Mouse (Mus musculus) hindbrain, embryonic 14.5 days (tissue): Measurements from ENCODE around the gene Mag. TPM values are rescaled to one million over a fixed set of nuclear protein-coding genes. Genes with fewer than 3 reads are reported as not detected.
"Not testable (repeated sequence)": the region's sequence is repeated elsewhere in the genome, so short reads cannot be mapped to it uniquely, and the experiment has no call there.

Experiments
- ATAC-seq: fragments of 200-750 bp; cut with Nextera tagmentation; 2 replicates; pipeline ENCODE4 v1.8.0; 2017; ENCODE audit warnings: moderate number of reproducible peaks, mild to moderate bottlenecking, moderate TSS enrichment, moderate library complexity; ENCODE audit not compliant: low FRiP score
- DNase-seq: peaks from one replicate; pipeline ENCODE4 v3.0.0-alpha.2; 2015; ENCODE audit warnings: low spot score
- H3K27ac ChIP-seq: fragments of 300-500 bp; sonication (generic); 2 replicates; pipeline ENCODE4 v1.5.1; 2014; ENCODE audit warnings: mild to moderate bottlenecking, moderate library complexity
- H3K27me3 ChIP-seq: fragments of 300-500 bp; sonication (generic); 2 replicates; pipeline ENCODE4 v1.6.1; 2014; ENCODE audit warnings: mild to moderate bottlenecking, low read length, mixed read lengths; ENCODE audit not compliant: control insufficient read depth, insufficient read depth
- H3K36me3 ChIP-seq: fragments of 300-500 bp; sonication (generic); replicated peaks from 2 replicates; pipeline ENCODE4 v1.6.1; 2014; ENCODE audit not compliant: control insufficient read depth, insufficient read depth
- H3K4me1 ChIP-seq: fragments of 300-500 bp; sonication (generic); replicated peaks from 2 replicates; pipeline ENCODE4 v1.6.1; 2014; ENCODE audit warnings: antibody characterized with exemption, low read length, mixed read lengths; ENCODE audit not compliant: control insufficient read depth, insufficient read depth
- H3K4me2 ChIP-seq: fragments of 300-500 bp; sonication (generic); replicated peaks from 2 replicates; pipeline ENCODE4 v1.6.1; 2014; ENCODE audit warnings: mild to moderate bottlenecking, moderate library complexity
- H3K4me3 ChIP-seq: fragments of 300-500 bp; sonication (generic); replicated peaks from 2 replicates; pipeline ENCODE4 v1.5.1; 2014; ENCODE audit warnings: mild to moderate bottlenecking, low read length
- H3K9ac ChIP-seq: fragments of 300-500 bp; sonication (generic); 2 replicates; pipeline ENCODE4 v1.6.1; 2014
- H3K9me3 ChIP-seq: fragments of 300-500 bp; sonication (generic); 2 replicates; pipeline ENCODE4 v1.6.1; 2016; ENCODE audit warnings: low read length; ENCODE audit not compliant: control insufficient read depth
- WGBS: fragments of 180-500 bp; shearing (Covaris S2); extraction: QIAGEN DNeasy Blood & Tissue Kit; methylation state at CpG from one replicate; pipeline ENCODE4 v1.1.7; 2014; 5-methylcytosine and 5-hydroxymethylcytosine counted together
- polyA plus RNA-seq: library from polyadenylated mRNA; unstranded; fragments of >200 nt; fragmentation: Nextera tagmentation; extraction: Ambion mirVana; gene quantifications from 2 replicates; pipeline ENCODE4 v1.2.1, GENCODE M21; 2014

The Mag gene
- polyA plus RNA-seq, 1 experiment from 2014 or later, result 3.4 TPM

GRCm38 (mm10) chr7:30943909-30944635 is 29.4 kb upstream of the Mag start, which contains the start of gene Hamp:
Gene Hamp, minus strand, starts transcription at chr7:30944032.
- DNase-seq, result no peak
- WGBS, result 73% methylated on average over 9 of the region's 9 CpGs
- H3K36me3 ChIP-seq, result peaks cover 23% of the 10 kb centered on the region

DNA sequence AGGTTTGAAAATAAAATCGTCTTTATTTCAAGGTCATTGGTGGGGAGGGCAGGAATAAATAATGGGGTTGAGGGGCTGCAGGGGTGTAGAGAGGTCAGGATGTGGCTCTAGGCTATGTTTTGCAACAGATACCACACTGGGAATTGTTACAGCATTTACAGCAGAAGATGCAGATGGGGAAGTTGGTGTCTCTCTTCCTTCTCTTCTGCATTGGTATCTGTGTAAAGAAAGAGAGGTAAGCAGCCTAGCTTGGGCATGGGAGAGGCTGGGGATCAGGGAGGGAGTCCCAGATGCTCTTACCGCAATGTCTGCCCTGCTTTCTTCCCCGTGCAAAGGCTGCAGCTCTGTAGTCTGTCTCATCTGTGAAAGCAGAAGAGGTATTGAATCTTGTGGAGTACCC is 27.7 kb upstream of the Mag start:
- 44% methylated on average over 3 of the region's 3 CpGs for WGBS
- DNase-seq, H3K27me3 ChIP-seq, H3K4me3 ChIP-seq, H3K9me3 ChIP-seq, ATAC-seq, H3K9ac ChIP-seq, H3K27ac ChIP-seq, H3K4me1 ChIP-seq, H3K4me2 ChIP-seq: not testable (repeated sequence)
- peaks cover 17% of the 10 kb centered on the region; the same call in 1 of the 2 replicates for H3K36me3 ChIP-seq

More at GRCm38 (mm10) chr7:30943909-30944635, 29.4 kb upstream of the Mag start, which contains the start of gene Hamp:
- Histone ChIP-seq H3K4me2 (no peak within 1 kb of the TSS), H3K27me3 (no peaks in the 10 kb centered on the region), H3K4me1 (no peaks in the 10 kb centered on the region), H3K9me3 (no peaks in the 10 kb centered on the region), H3K27ac (no peak within 1 kb of the TSS), H3K4me3 (no peak within 1 kb of the TSS), H3K9ac (no peak within 1 kb of the TSS)
- ATAC-seq, result no peak

DNA sequence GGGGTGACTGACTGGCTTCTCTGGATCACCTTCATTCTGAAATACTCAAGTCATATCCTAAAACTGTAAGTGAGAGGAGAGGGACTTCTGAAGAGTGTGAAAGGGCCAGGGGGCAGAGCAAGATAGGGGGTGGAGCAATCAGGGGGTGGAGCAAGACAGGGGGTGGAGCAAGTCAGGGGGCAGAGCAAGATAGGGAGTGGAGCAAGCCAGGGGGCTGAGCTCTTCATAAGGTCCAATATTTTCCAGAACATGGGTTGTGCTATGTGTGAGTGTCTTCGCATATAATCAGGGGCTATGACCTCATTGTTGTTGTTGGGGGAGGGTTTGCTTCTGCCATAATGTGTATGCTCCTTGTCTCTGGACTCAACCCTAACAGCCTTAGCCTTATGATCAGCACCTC is 25.4 kb upstream of the Mag start:
- DNase-seq, H3K4me3 ChIP-seq, H3K4me1 ChIP-seq, H3K9ac ChIP-seq, H3K4me2 ChIP-seq, H3K27me3 ChIP-seq, H3K36me3 ChIP-seq, ATAC-seq, H3K27ac ChIP-seq, H3K9me3 ChIP-seq: not testable (repeated sequence)
- WGBS, result 82% methylated on average over 1 of the region's 1 CpGs

- H3K27ac ChIP-seq, H3K4me3 ChIP-seq, H3K36me3 ChIP-seq, ATAC-seq, H3K4me2 ChIP-seq, H3K27me3 ChIP-seq, H3K9ac ChIP-seq, DNase-seq, H3K4me1 ChIP-seq, H3K9me3 ChIP-seq: not testable (repeated sequence)
- WGBS, result 83% methylated on average over 6 of the region's 6 CpGs
These were observed 20.9 kb upstream of the Mag start for GRCm38 (mm10) chr7:30935422-30936099.

GRCm38 (mm10) chr7:30924581-30924980 is 9.9 kb upstream of the Mag start, which contains the start of gene Hamp2:
Gene Hamp2, minus strand, starts transcription at chr7:30924681.
- not testable (repeated sequence) for H3K4me2 ChIP-seq, H3K4me3 ChIP-seq, ATAC-seq, DNase-seq, H3K9me3 ChIP-seq, H3K27me3 ChIP-seq, H3K36me3 ChIP-seq, H3K9ac ChIP-seq, H3K4me1 ChIP-seq, H3K27ac ChIP-seq
- WGBS, result 72% methylated on average over 2 of the region's 2 CpGs

DNA sequence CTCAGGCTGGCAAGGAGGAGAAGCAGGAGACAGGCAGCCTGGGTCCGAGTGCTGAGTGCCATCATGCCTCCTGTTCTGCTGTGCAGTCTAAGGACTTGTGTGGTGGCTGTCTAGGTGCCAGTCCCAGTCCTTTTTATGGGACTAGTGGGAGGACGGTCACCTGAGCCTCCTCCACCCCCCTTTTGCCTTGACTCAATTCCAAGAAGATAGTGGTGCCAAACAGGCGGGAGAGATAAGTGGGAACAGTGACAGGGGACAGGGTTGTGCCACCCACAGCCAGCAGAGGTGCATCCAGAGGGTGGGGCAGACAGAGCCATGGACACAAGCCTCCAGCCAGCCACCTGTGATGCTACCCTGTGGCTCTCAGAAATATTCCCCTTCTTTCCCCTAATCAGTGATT is 9.4 kb upstream of the Mag start:
- Histone ChIP-seq H3K27ac (no peak overlapping the region), H3K4me2 (no peak overlapping the region), H3K9ac (no peak overlapping the region), H3K27me3 (no peaks in the 10 kb centered on the region), H3K9me3 (no peaks in the 10 kb centered on the region), H3K4me1 (no peaks in the 10 kb centered on the region), H3K36me3 (no peaks in the 10 kb centered on the region), H3K4me3 (no peak overlapping the region)
- WGBS, result 71% methylated on average over 3 of the region's 3 CpGs
- ATAC-seq (no peak), DNase-seq (no peak)

GRCm38 (mm10) chr7:30922490-30922889 is 7.8 kb upstream of the Mag start:
- H3K9me3 ChIP-seq, H3K4me3 ChIP-seq, H3K36me3 ChIP-seq, H3K27ac ChIP-seq, H3K4me1 ChIP-seq, DNase-seq, H3K4me2 ChIP-seq, H3K27me3 ChIP-seq, ATAC-seq, H3K9ac ChIP-seq: not testable (repeated sequence)
- WGBS, result 50% methylated on average over 3 of the region's 3 CpGs

GRCm38 (mm10) chr7:30920217-30920616 is 5.5 kb upstream of the Mag start:
- DNase-seq (peak; percentile 13), ATAC-seq (no peak)
- no peaks in the 10 kb centered on the region for H3K36me3 ChIP-seq
- no peak overlapping the region for H3K4me3 ChIP-seq
- no peak overlapping the region for H3K27ac ChIP-seq
- no peak overlapping the region for H3K4me2 ChIP-seq
- H3K4me1 ChIP-seq, result no peaks in the 10 kb centered on the region
- H3K9me3 ChIP-seq, result no peaks in the 10 kb centered on the region
- 69% methylated on average over 3 of the region's 3 CpGs for WGBS
- no peaks in the 10 kb centered on the region for H3K27me3 ChIP-seq
- H3K9ac ChIP-seq, result no peak overlapping the region

DNA sequence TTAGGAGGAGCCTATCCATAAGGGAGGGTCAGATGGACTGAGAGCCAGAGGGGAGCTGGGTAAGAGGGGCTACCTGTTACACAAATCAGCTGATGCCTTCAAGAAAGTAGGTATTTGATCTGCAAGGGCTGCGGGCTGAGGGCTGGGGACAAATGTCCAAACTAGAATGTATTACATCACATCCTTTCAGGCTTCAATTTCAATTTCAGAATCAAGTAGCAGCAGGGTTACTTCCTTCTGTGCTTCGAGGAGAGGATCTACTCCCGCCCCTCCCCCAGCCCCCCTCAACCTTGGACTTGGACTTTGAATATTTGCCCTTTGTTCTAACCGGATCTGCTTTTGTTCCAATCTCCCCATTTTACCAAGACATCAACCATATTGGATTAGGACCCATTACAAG is 2.5 kb upstream of the Mag start:
- ATAC-seq, result no peak
- Histone ChIP-seq H3K27ac (no peak overlapping the region), H3K4me2 (no peak overlapping the region), H3K4me1 (no peaks in the 10 kb centered on the region), H3K27me3 (no peaks in the 10 kb centered on the region), H3K9ac (no peak overlapping the region), H3K9me3 (no peaks in the 10 kb centered on the region), H3K36me3 (no peaks in the 10 kb centered on the region), H3K4me3 (no peak overlapping the region)
- 62% methylated on average over 4 of the region's 4 CpGs for WGBS
- DNase-seq, result no peak
